Mouse (Mus musculus) frontal cortex, postnatal 25 days (tissue): Measurements from ENCODE around the gene Fryl.
"Not testable (repeated sequence)": the region's sequence is repeated elsewhere in the genome, so short reads cannot be mapped to it uniquely, and the experiment has no call there.

Experiments
- DNase-seq, 2 experiments: peaks; one replicate each; pipeline ENCODE4 v3.0.0; 2022; ENCODE audit warnings: low spot score in 2 of 2

Gene Fryl

DNA sequence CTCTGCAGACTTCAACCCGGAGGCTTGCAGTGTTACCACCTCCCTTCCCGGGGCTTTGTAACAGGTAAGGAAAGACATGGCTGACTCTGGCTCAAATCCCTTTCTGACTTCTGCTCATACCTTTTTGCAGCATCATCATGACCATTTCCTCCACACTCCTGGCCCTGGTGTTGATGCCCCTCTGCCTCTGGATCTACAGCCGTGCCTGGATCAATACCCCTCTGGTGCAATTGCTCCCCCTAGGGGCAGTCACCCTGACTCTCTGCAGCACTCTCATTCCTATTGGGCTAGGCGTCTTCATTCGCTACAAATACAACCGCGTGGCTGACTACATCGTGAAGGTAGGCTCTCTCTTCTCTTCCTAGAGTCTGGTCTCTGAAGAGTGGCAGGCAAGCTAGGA lies 248.2 kb downstream of the Fryl start:
- not testable (repeated sequence) for DNase-seq

DNA sequence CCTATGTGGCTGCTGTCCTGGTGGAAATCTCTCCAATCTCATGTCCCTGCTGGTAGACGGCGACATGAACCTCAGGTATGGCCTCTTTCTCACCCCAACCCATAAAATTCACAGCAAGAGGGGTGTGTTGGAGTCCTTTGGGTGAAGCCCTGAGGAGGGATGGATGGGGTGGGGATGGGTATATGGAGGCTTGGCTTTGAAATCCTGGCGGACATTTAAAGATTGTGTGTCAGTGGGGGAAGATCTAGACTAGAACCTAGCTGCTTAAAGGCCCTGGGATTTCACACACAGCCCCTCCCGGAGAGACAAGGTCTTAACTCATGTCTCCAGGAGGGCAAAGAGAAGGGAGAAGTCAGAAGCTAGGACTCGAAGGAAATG lies 248.8 kb downstream of the Fryl start:
- DNase-seq, result no peak

DNA sequence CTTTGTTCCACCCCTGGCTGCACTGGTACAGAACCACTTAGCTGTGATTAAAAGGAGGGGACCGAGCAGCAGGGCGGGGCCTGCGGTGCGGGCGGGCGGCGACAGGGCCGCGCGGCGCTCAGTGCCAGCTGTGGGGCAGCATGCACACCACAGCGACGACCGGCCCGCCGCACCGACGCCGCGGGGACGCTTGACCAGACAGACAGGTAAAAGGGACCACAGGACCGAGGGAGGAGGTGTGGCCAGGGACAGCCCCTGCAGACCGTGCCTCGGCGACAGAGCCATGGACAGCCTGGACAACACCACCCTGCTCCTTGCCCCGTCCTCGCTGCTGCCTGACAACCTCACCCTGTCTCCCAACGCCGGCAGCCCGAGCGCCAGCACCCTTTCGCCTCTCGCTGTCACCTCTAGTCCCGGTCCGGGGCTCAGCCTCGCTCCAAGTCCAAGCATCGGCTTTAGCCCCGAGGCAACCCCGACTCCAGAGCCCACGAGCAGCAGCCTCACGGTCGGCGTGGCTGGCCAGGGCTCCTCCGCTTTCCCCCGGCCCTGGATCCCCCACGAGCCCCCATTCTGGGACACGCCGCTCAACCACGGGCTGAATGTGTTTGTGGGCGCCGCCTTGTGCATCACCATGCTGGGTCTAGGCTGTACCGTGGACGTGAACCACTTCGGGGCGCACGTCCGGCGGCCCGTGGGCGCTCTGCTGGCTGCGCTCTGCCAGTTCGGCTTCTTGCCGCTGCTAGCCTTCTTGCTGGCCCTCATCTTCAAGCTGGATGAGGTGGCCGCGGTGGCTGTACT lies 249.4 kb downstream of the Fryl start, which contains the start of gene Slc10a4:
TSS of gene Slc10a4 (plus strand) at position 100 of the 798 bp plus-strand sequence.
- no peak for DNase-seq

DNA sequence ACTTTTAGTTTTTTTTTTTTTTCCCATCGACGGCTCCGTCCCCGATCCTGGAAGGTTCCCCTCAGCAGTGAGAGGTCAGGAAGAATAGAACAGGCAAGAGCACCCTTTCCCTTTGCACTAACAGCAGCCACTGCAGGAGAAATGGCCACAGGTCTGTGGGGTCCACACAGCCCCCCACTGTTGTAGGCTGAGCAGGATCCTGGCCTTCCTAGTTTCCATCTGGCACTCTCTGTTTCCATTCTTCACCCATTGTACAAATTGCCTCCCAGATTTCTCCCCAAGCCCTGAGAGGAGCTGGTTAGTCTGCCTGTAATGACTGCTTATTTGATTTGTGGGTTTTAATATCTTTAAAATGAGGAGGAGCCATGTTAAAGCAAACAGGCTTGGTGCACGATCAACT lies 252.4 kb downstream of the Fryl start:
- DNase-seq, result no peak

DNA sequence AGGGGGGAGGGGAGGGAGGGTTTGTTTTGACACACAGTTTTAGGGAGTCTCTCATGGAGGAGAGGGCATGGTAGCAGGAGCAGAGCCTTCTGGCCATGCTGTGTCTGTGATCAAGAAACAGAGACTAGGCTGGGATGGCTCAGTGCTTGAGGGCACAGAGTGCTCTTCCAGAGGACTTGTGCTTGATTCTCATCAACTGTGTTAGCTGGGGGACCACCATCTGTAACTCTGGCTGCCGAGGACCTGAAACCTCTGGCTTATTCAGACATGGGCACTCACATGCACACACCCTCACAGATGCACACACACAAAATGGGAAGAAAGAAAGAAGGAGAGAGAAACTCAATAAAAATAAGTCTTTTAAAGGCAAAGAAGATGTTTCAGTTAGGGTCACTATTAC lies 257.9 kb downstream of the Fryl start:
- DNase-seq, result not testable (repeated sequence)

DNA sequence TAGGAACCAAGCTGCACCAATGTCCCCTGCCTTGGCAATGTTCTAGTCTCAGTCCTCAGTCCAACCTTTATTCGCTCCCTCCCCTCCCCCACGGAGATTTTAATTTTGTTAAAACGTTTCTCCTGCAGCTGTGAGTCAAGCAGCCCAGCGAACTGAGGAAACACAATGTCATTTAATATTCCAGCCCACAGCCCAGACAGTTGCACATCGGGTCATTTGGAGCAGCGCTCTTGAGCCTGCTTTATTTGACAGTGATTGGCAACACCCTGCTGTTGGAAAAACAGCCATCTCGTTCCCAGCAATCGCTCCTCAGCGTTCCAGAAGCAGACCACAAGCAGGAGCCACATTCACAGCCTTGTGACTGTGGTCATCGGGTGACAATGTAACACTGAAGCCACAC lies 261.0 kb downstream of the Fryl start:
- no peak for DNase-seq

DNA sequence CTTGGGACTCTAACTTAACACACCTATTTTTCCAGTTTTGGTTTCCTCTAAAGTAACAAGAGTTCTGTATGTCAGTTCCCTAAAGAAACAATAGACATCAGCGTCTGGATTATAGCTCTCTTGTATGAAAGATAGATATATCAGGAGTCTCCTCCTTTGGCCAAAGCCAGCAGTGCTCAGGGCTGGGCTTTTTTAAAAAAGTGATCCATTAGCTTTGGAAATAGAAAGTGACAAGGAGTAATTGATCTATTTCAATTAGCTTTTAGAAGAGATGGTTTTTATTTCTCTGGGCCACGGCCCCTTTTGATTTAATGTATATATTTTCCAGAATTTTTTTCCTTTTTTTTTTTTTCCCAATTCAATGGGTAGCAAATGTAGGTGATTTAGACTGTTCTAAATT lies 261.5 kb downstream of the Fryl start:
- DNase-seq, result no peak

DNA sequence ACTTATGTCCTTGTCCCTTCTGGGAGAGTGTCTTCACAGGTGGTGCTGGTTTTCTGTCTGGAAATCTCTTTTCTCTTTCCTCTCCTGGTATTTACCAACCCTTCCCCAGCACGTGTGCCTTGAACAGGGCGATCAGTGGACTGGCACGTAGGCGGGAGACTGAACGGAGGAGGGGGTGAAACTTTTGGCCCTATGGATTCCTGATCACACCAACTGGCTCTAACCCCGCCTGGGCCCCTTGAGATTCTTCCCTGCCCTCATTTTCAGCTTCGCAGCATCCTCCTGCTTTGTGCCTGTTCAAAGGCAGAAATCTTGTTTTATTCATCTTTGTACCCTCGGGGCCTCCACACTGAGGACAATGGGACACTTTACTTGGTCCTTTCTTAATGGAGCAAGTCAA lies 262.0 kb downstream of the Fryl start:
- DNase-seq, result no peak

DNA sequence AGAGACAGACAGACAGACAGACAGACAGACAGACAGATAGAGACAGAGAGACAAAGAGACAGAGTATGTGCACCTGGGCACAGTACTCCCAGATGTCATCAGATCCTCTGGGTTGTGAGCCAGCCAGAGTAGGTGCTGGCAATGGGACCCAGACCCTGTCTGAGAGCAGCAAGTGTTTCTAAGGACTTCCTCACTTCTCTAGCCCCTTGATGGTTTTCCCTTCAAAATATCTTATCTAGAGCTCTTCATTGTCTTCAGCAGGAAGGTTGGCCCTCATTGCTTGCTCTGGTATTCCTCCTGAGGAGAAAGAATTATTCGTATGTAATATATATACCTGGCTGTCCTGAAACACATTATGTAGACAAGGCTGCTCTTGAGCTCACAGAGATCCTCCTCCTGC lies 263.9 kb downstream of the Fryl start:
- DNase-seq, result no peak

DNA sequence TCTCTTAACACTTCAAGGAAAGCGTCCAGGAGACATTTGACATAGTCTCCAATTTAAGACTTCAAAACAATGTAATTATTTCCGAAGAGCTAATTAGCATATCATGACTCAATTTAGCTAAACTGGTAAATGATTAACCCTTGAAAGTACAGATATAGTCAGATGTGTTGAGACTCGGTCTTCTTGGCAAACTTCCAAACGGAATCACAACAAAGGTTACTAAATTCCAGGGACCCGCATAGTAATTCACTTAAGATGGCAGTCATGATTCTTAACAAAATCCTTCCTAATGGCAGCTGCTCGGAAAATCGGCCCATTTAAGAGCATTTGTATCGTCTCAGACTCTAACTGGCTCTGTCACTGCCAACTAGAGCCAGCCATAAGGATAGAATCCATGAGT lies 266.7 kb downstream of the Fryl start:
- no peak for DNase-seq

DNA sequence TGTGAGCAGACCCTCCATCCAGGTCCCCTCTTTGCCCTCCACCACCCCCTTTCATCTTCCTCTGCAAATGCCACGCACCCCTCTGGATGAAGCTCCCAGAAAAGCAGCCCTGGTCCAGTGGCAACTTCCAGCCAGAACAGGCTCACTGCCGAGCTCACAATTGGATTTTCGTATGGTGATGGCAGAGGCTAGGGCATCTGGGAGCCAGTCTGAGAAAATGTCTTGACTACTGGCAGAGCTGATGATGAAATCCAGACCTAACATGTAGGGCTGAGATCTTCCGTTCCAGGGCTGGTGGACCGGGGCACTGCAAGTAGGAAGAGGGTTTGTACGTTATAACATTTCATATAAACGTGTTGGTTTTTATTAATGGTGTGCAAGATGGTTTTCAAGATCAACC lies 268.6 kb downstream of the Fryl start:
- DNase-seq, result no peak

DNA sequence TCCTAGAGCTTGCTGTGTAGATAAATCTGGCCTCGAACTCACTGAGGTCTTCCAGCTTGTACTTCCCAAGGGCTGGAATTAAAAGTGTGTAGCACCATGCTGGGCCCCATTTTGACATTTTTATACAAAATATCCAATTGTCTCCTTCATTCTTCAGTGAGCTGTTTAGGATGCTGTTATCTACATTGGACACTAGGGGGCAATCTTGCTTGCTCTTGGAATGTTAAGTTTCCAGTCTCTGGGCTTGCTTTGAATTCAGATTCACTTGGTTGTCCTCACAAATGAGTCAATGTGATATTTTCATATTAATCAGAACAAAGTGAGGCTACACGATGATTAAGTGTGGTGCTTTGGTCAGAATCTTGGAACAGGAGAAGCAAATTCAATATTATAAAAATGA lies 272.3 kb downstream of the Fryl start:
- DNase-seq, result no peak

DNA sequence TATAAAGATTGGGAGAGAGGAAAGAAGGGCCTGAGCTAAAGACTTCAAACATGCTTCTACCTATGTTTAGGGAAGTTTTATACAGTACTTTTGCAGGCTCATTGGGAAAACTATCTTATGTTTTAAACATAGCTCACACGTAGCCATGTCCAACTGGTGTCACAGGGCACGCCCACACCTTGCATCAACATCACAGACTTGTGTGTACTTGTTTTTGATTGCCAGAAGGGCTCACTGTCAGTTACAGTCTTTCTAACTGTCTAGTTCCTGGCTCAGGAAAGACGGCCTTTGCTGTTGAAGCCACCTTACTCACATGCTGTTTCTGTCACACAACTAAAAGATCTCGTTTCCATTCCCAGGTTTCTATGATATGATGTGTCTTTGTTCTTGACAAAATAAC lies 279.9 kb downstream of the Fryl start:
- no peak for DNase-seq

DNA sequence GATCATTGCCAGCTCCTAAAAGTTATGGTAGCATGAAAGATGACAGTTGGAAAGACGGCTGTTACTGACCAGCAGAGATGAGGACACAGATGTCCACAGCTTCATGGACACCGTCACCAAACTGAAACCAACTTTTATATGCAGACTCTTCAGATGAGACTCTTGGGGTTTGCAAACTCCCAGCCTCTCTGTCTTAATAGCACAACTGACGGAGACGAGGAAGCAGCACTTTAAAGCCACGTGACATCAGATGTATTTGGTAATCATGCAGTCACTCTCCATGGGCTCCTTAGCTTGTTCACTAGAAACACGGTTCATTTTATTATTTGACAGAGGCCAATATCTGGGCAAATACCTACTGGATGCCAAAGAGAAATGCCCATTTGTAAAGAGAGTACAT lies 280.4 kb downstream of the Fryl start:
- no peak for DNase-seq

DNA sequence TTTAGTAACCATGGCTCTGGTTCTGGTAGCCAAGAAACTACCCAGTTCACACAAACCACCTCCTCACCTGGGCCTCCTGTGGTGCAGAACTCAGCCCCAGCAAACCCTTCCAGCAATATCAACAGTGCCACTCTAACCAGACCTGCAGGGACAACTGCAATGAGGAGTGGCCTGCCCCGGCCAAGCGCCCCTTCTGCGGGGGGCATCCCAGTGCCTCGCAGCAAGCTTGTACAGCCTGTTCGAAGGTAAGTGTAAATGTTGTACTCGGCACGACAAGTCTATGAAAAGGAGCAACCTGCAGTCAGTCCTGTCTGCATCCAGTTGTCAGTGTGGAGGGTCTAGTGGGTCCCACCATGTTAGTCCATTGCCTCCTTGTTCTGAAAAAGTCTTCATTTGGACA lies 281.8 kb downstream of the Fryl start, which contains the start of gene Gm10135:
TSS of gene Gm10135 (minus strand) at position 101 of the 400 bp plus-strand sequence.
- no peak for DNase-seq

DNA sequence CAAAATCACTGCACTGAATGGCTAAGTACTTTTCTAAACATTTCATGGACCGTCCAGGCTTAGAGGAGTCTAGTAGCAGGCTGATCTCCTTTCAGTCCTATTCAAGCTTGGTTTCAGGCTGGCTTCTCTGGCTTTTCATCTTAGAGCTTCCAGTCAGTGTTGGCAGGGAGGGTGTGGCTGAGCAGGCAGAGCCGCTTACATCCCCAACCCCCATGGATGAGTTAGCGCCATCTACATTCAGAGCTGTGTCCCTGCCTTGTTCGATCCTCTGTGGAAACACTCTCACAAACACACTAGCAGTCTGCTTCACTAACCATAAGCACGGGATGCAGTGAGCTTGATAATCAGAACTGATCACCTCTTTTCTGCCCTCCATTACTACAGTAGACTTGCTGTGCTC lies 283.5 kb downstream of the Fryl start:
- no peak for DNase-seq

DNA sequence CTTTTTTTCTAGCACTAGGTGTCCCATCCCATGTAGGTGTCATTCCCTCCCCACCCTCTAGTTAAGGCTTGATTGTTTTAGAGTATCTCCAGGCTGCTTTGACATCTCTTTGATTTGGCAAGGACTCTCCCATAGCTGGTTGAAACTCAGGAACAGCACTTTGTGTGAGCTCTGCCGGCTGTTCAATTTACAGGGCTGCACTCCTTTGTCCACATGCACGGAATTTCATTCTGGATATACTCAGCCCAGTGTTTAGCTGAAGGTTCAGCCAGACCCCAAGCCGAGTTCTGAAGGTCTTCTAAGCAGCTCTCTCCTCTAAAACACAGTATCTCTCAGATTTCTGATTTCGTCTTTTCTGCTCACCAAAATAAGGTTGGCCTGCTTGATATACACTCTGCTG lies 284.0 kb downstream of the Fryl start:
- no peak for DNase-seq
